In the genomic region with DNA sequence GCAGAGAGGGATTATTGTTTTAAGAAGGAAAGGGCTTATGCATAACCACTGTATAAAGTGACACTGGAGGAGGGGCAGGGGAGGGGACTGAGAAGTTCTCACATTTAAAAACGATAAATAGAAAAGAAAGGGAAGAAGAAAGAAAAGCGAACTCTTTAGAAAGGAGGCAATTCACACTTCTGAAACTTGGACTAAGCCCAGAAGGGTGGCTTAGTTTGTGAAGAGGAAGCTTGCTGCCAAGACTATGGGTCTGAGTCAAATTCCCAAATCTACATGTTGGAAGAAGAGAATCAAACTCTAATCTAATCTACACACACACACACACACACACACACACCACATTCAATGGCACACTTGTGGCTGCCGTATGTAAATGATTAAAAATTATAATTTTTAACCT, we compare ENCODE assay signal across 27 mouse cellular contexts.
"Had no signal": no experiment of that assay in that cellular context is flagged by ENCODE, and none has a peak within 500 bp of the region (broad histone marks: within the 10 kb centered on the region; RNA-seq: fewer than 3 reads in every experiment).

No protein-coding gene starts in this region.

- ATAC-seq: hindbrain, embryonic 16.5 days; intestine, embryonic 16.5 days had no signal

- H3K9me3 ChIP-seq: heart, embryonic 10.5 days; heart, embryonic 12.5 days; hindbrain, embryonic 10.5 days; hindbrain, embryonic 12.5 days; kidney, embryonic 15.5 days; limb, embryonic 10.5 days; limb, embryonic 12.5 days; liver, embryonic 13.5 days had no signal

- DNase-seq: gastrocnemius, adult 2 months; gastrocnemius, postnatal 10 days; gastrocnemius, postnatal 25 days; heart, adult 18-20 months; heart, postnatal 10 days; heart, postnatal 4 days; kidney, adult 11 months; kidney, adult 2 months; kidney, adult 9 months; kidney, postnatal 14 days; kidney, postnatal 36 days; liver; liver, embryonic 13.5 days had no signal

- H3K4me1 ChIP-seq: heart, embryonic 10.5 days; heart, embryonic 12.5 days; hindbrain, embryonic 10.5 days; hindbrain, embryonic 12.5 days; kidney, embryonic 15.5 days; limb, embryonic 10.5 days; limb, embryonic 12.5 days; liver, embryonic 13.5 days had no signal

- H3K27ac ChIP-seq: gastrocnemius, adult 2 months; heart, embryonic 10.5 days; hindbrain, embryonic 10.5 days; hindbrain, embryonic 12.5 days; hindbrain, embryonic 14.5 days; kidney, embryonic 15.5 days; kidney, postnatal 0 days; layer of hippocampus, adult 2 months; left cerebral cortex, adult 2 months; limb, embryonic 10.5 days; limb, embryonic 12.5 days; liver, embryonic 13.5 days had no signal

- H3K4me2 ChIP-seq: heart, embryonic 12.5 days; hindbrain, embryonic 12.5 days; hindbrain, embryonic 14.5 days; kidney, embryonic 15.5 days; limb, embryonic 12.5 days; liver, embryonic 11.5 days; liver, embryonic 13.5 days had no signal

- H3K4me3 ChIP-seq: gastrocnemius, adult 2 months; heart, embryonic 10.5 days; heart, embryonic 12.5 days; hindbrain, embryonic 10.5 days; hindbrain, embryonic 12.5 days; kidney, embryonic 15.5 days; layer of hippocampus, adult 2 months; left cerebral cortex, adult 2 months; limb, embryonic 10.5 days; limb, embryonic 12.5 days; liver, embryonic 13.5 days had no signal

- H3K36me3 ChIP-seq: heart, embryonic 10.5 days; heart, embryonic 12.5 days; hindbrain, embryonic 10.5 days; hindbrain, embryonic 12.5 days; kidney, embryonic 15.5 days; limb, embryonic 10.5 days; limb, embryonic 12.5 days; liver, embryonic 13.5 days had no signal

- H3K9ac ChIP-seq: heart, embryonic 12.5 days; hindbrain, embryonic 12.5 days; hindbrain, embryonic 14.5 days; kidney, embryonic 15.5 days; limb, embryonic 12.5 days; liver, embryonic 13.5 days had no signal

- H3K27me3 ChIP-seq: heart, embryonic 12.5 days; hindbrain, embryonic 12.5 days; kidney, embryonic 15.5 days; limb, embryonic 12.5 days; liver, embryonic 13.5 days had no signal
